Mouse (Mus musculus) embryo, embryonic 11 days (tissue): ENCODE measurements around the gene Map1b.

Experiments
- DNase-seq: peaks from one replicate; pipeline ENCODE4 v3.0.0-alpha.2; 2015

Gene Map1b

DNA sequence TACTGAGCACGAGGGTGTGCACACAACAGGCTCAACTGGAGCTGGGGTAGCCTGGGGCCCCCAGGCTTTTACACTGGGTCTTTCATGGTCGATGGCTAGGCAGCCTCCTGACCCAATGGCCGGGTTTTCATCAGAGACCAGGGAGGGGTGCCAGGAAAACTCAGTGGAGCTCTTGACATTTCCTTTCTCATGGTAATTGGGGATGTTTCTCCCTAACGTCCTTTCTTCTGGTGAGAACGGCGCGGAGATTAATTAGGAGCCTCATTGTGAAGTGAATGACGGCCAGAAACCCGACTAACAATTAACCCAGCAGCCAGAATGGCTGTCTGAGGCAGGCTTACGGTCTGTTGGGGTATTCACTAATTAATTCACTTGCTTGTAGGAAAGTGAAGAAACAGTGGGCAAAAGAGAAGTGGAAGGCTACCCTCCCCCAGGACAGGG is 71.9 kb downstream of the Map1b start:
- peak; percentile 83 for DNase-seq

DNA sequence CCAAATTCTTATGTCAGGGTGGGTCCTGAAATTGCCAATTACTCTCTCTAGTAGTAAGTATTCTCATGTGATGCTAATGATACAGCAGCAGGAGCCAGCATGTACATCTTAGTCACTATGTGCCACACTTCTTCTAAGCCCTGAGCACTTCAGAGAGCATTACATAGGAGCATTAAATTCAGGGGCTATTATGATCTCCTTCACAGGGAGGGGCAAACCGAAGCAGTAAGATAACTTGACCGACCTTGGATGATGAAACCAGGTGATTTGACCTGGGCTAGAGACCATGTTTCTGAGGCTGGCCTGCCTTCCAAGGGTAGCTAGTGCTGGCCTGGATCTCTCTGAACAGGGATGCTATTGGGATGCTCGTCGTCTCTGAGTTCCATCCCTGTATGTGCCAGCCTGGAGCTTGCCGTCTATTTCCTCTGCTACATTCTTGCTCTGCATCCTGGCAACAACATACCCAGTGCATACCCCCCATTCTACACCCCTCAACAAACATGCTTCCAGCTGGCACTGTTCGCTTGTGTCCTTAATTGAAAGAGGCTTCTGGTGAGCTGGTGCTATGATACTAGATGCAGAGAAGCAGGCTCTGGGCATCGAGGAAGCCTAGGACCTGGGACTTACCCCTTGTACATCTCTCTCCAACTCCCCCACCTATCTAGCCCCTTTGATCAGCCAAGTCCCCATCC is 72.7 kb downstream of the Map1b start:
- peak; percentile 29 for DNase-seq

DNA sequence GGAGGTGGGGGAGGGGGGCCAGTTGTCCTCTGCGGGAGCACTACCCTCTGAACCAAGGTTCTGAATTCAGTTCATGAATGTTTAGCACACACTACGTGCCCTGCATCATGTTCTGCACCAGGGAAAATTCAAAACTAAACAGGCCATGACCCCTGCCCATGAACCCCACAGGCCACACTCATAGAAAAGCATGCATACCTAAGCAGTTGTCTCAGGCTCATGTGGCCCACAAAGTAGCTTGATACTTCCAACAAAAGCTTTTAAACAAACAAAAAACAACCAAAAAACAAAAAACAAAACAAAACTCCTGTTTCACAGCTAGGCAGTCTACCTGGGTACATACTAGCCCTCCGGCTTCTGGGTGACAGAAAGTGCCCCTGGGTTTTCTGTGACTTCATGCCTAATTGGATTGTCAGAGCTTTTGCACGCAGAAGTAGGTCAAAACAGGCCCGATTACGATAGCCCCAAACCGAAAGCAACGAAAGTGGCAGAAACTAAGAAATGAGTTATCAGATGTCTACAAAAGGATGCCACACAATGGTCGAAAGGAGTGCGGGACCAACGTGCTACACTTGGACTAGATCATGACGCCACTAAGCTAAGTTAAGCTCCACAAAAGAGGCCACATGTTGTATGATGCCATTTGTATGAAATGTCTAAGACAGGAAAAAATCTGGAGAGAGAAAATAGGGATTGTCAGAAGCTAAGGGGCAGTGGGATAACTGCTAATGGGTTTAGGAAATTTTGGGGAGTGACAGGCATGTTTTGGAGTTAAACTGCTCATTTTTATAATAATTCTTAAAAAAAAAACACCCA is 73.7 kb downstream of the Map1b start:
- peak; percentile 56 for DNase-seq

DNA sequence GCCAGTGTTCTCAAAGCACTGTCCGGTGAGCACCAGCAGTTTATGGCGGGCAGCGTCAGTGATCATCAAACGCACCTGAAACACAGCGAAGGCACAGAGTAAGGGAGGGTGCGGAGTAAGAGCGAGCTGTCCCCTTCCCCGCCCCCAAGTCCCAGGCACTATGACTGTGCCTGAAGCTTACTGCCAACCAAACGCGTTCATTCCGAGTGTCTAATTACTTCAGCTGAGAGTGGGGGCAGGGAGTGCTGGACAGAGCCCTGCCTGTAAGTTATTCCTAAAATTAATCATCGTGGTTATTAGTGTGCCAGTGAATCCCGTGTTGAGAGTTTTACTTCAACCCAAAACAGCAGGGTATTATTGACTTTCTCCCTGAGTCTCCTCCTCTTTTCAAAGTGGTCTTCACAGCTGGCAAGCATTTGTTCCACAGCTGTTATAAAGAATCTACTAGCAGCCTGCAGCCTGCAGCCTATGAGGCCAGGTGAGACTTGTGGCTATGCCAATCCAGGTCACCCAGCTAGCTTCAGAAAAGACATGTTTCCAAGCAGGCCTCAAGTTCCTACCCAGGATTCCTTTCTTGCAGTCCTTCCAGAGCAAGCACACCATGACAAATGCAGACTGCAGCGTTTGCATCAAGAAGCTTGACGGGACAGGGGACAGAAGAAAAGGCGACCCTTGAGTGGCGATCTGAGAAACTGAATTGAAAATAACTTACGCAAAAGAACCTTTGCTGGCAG is 74.5 kb downstream of the Map1b start:
- DNase-seq, result peak; percentile 51

DNA sequence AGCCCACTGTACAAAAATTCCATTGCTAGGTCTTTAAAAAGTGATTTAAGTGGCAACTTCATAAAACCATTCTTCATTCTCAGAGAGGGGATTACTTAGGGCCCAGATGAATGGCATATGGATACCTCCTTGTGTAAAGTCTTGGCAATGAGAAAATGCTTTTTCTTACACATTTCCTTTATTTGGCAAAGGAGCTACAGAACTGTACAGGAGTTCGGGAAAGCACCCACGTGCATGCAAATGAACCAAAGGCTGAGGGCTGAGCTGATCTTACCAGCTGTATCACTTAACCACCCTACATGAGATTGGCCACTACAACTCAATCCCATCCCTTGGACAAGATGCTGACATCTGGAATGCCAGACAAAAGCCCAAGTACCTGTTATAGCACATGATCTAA is 76.1 kb downstream of the Map1b start:
- no peak for DNase-seq

DNA sequence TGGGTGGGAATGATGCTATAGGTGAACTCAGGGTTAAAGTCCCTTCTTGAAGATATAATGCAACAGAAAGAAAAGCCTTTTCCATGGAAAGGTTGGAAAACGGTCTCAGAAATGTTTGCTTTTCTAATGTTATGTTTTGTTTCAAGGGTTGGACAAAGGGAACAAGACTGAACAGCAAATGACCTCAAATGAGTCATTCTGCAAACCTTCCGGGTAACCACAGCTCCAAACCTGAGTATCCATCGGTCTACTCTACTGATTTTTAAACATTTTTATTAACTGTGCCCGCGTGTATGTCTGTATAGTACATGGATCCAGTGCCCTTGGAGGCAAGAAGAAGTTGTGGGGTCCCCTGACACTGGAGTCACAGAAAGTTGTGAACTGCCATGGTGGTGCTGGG is 77.0 kb downstream of the Map1b start:
- no peak for DNase-seq

DNA sequence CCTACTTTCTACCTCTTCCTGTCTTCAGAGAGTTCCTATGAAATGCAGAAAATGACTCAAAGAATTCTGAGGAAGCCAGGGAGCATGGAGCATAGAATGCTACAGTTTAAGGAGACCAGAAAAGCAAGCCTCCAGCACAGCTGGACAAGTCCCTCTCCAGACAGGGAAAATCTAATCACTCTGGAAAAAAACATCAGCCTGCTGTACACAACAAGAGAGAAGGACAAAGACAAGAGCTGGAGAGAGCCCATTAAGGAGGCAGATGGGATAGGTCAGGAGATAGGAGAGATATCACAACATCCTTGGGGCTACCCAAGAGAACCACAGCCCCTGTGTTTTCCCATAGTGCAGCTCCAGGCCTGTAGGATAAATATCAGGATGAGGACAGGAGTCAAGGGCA is 79.3 kb downstream of the Map1b start:
- no peak for DNase-seq

DNA sequence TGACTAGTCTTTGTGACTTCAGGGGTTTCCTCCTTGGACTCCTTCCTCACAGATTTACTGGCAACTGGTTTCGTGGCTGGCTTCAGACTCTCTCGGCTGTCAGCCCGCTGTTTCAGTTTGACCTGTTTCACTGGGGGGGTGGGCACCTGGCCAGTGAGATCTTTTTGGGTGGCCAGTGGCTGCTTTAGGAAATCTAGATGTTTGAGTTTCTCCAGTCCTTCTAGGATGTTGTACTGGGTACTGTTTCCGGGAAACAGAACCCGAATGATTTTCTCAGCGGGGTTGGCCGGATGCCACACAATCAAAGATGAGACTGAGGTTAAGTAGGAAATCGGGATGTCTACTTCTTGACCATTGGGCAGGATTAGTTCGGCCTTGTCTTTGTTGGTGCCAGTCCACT is 81.8 kb downstream of the Map1b start:
- no peak for DNase-seq

DNA sequence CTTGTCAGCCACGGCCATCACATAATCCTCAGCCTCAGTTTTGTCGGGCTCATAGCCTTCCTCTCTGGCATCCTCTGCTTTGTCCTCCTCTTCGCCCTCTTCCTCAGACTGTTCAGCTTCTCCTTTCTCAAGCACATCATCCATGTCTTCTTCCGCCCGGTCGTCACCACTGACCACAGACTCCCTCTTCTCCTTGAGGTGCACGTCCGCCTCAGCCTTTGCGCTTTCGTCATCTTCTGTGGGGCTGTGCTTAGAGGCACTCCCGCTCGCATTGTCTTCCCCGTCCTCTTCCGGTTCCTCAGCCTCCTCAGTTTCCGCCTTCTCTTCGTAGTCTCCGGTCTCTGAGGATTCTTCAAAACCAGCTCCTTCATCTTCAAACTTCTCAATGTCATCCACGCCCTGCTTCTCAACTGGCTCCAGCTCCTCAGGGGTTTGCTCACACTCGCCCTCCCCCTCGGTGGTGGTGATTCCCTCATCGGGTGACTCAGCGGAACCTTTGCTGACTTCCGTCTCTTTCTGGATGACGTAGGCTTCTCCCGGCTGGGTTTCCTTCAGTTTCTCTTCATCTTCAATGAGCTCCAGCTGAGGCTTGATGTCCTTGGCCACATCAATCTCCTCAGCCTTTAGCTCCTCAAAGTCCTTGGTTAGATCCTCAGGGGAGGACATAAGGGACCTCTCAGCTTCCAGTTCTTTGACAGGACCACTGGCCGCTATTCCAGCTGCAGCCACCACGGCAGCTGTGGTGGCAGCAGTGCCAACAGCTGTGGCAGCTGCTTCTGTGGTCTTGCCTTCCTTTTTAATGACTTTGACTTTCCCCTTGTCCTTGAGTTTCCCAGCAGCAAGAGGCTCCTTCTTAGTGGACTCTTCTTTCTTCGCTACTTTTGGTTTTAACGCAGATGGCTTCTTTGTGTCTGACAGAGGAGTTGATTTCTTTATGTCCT is 83.0 kb downstream of the Map1b start:
- DNase-seq, result no peak

DNA sequence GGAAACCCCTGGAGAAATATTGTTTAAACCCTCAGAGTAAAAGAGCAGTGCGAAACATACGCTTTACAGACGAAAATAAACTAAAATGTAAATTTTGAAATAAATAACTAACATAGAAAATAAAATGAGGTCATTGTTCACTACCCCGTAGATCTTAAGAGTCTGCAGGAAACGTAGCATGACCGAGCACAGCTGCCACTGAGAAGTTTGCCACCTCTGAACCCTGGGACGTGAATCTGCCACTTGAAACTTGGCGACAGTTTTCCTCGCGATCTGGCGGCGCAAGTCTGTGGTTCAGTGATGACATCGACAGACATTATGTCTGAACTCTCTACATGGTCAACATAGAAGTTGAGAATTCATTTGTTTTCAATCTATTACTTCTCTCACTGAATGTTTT is 92.8 kb downstream of the Map1b start:
- peak; percentile 42 for DNase-seq

DNA sequence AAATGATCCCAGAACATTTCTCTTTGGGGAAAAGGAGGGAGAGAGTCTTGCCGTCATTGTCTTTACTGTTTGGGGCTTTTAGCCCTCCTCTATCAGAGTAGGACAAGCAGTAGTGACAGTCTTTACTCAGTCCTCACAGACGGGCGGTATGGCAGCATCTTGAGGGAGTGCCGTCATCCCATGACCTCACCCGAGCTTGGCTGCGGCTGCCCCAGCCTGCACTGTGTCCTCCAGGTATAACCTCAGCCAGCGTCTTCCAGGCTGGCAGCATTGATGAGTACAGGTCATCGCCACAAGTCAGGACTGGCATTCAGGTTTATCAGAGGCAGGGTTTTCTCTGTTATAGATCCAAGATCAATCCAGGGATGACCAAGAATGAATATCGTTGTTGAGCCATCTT is 99.7 kb downstream of the Map1b start:
- DNase-seq, result no peak

DNA sequence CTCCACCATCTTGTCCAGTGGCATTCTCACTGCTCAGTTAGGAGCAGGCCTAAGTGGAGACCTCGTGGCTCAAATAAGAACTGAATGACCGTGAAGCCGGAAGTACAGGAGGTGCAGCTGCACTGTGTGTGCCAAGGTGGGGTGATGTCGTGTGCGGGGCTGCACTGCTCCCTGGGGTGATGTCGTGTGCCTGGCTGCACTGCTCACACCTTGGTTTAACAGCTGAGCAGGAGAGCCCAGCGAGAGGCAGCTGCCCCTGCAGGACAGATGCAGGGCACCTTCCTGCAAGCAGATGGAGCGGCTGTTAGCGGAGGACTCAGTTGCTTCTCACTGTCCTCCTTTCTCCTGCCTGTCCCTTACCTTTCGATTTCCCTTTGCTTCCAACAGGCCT is 102.0 kb downstream of the Map1b start:
- DNase-seq, result no peak

DNA sequence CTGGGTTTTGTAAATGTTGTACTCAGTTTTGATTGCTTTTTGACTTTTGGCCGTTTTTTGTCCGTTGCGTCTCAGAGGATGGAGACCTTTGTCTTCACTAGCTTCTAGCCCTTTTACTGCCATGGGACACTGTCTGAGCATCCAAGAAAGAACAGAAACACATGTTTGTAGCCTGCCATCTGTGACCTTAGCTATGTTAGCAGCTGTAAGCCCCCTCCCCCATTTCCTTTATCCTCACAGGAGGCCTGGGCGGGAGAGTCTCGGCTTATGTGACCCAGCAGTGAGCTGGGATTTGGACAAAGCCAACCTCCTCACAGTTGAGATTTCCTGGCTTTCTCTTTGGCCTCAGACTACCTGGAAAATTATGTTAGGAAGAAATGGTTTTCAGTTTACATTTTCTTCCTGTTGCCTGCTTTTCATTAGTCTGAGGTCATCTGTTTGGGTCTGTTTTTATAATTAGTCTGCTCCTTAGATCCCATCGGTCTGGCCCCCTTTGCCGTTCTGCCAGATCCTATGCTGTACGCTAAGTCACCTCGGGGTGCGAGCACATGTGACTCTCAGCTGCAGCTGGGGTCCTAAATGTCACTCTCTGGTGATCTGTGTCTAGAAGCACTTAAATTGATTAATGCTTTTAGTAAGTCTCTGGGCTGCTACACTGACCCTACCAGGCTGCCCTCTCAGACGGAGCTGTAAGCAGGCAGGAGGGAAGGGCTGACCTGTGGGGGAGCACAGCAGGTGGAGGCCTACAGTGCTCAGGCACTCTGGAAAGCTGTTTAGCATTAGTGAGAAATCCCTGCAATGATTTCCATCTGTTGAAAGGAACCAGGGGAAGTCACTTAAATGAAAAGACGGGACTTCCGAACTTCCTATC is 102.6 kb downstream of the Map1b start:
- DNase-seq, result peak; percentile 88

DNA sequence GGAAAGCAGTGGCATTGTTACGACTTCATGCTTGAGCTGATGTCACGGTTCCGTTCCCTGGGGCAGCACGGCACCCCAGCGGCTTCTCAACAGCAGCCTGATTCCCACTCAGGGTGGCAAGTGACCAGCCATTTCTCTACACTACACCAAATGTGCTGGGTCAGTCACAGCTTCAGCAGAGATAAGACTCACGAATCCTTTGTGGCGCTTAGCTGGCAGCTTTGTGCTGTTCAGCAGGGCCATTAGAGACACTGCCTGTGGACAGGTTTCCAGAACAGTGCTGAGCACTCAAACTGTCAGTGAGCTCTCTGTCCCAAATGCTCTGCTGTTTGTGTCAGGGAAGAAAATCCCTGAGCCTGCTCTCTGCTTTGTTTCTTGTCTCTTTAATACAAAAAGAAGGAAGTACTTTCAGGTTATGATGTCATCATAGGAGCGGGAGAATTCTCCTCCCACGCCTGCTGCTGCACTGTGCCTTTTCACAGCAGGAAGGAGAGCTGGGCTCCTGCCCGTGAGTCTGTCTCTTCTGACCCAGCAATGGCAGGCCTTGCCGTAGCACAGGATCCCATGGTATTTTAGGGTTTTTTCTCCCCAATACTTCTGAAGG is 103.8 kb downstream of the Map1b start:
- DNase-seq, result peak; percentile 35

DNA sequence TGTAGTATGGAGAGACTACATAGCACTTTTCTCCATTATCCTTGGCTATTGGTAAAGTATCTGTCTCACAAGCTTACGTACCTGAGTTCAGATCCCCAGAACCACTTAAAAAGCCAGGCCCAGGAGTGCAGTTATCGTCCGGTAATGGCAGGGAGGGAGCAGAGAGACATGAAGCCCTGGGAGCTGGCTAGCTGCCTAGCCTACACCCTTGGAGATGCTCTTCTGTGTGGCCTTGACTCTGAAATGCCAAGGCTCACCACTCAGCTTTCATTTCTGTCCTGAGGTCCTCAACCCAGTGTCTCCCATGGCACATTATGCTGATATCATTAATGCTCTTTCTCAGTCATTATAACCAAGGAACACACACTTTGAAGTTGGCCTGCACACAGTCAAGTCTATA is 104.6 kb downstream of the Map1b start:
- no peak for DNase-seq

DNA sequence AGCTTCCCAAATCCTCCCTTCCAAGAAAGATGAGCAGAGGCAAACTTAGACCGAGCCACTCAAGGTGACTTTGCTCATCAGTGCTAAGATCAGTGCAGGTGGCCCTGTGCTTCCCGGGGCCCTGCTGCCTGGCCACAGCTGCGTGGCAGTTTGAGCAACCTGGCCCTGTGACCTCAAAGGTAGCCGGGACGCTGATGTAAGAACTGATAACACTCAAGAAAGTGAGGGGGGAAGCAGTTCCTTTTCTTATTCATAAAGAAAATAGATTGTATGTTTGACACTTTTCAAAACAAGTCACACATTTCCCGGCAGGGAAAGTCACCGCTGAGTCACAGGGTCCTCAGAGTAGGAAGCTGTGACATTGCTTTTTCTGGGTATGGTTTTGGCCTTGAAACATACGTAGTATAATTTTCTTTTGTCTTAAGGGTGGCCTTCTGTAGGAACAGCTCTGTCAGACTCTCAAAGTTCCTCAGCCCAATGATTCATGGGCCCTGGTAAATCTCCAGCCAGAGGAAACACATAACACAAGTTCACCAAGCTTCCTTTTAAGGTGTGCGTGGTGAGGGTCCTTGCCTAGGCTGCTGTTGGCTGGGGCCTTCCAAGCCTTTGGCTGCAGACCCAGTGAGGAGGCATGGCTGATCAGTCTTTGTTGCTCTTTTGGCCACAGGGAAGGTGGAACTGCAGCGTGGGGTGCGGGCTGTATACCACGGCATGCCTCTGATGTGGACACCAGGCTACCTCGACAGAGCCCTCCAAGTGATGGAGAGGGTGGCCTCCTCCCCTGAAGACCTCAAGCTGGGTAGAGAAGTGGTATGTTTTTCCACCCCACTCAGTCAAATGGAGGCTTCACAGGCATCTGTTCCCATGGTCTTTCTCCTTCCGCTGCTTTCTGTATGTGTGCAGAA is 105.5 kb downstream of the Map1b start:
- DNase-seq, result no peak

DNA sequence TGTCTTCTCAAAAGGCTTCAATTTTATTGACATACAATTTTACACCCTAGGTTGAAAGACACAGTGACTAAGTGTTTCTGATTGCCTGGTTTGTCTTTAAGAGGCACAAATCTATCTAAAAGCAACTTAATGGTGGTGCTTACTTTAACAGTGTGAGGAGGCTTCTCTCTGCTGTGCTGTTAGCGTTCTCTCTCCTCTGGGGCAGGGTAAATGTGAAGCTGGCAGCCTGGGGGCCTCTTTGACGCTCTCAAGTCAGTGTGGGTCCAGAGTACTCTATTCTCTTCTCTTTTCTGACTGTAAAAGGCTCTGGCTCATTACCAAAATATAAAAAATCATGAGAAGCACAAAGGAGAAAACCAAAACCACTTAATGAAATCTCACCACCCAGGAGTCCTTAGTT is 107.1 kb downstream of the Map1b start:
- DNase-seq, result no peak

DNA sequence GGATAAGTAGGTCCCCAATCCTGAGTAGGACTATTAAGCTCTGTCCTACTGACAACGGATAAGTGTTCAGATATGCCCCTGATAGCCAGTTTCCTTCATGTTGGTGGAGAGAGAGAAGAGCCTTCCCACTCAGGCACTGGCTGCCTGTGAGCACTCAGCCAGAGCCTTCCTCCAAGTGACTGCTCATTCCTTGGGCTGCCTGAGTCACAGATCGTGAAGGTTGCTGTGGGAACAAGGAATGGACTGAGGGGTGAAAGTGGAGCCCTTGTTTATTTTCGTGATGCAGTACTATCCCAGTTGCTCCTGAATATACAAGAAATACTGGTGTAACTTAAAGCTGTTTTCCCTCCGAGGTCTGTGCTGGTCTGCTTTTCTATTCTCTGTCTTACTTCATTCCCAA is 117.0 kb downstream of the Map1b start:
- DNase-seq, result no peak

DNA sequence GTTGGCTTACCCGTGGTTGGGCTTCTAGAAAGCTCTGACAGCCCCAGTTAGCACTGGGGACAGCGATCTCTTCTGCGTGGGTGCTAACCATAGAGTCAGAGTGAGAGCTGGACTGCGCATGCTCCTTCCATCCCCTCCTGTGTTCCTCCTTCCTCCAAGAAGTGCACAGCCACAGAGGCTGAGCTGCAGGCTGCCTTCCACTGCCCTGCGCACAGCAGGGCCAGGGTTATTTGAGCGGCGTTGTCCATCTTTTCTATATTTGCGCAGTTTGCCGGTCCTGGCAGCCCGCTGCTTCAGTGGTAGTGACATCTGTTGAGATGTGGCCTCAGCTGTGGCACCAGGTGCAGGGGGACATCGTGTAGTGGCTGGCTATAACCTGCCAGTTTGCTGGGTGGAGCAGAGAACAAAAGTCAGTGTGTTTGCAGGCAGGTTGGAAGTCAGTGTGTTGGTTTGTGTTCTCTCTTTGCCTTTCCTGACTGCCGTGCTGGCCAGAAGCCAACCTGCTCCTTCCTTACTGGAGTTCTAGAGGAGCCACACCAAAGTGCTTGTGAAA is 118.1 kb downstream of the Map1b start:
- no peak for DNase-seq

DNA sequence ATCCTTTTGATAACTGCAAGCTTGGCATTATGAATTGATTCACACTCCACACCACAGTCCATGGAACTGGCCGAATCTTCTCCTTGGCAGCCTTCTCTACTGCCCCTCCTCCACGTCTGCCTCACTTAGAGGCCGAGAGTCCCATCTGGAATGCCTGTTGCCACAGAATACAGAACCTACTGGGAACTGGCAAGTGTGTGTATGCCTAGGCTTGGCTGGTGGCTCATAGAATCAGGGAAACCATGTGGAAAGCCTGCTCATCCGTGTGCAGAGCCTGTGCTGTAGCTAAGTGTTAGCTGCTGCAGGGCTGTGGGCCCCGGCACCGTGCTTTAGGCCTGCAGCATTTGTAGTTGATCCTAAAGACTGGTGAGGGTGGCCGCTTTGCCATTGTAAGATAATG is 119.1 kb downstream of the Map1b start:
- peak; percentile 34 for DNase-seq
